Mouse (Mus musculus) hindbrain, embryonic 15.5 days (tissue): ENCODE measurements around the gene Sema3c. TPM values are rescaled to one million over a fixed set of nuclear protein-coding genes. Genes with fewer than 3 reads are reported as not detected.

Experiments
- ATAC-seq: fragments of 200-750 bp; cut with Nextera tagmentation; 2 replicates; pipeline ENCODE4 v1.8.0; 2017; ENCODE audit warnings: low read depth, moderate number of reproducible peaks, moderate TSS enrichment; ENCODE audit not compliant: low FRiP score
- H3K27ac ChIP-seq: fragments of 300-500 bp; sonication (generic); replicated peaks from 2 replicates; pipeline ENCODE4 v1.5.1; 2015; ENCODE audit warnings: mild to moderate bottlenecking, inconsistent platforms
- H3K27me3 ChIP-seq: fragments of 300-500 bp; sonication (generic); 2 replicates; pipeline ENCODE4 v1.6.1; 2015; ENCODE audit warnings: control low read depth, inconsistent platforms
- H3K36me3 ChIP-seq: fragments of 300-500 bp; sonication (generic); 2 replicates; pipeline ENCODE4 v1.6.1; 2015; ENCODE audit warnings: control low read depth, inconsistent platforms
- H3K4me1 ChIP-seq: fragments of 300-500 bp; sonication (generic); replicated peaks from 2 replicates; pipeline ENCODE4 v1.6.1; 2015; ENCODE audit warnings: control low read depth, inconsistent platforms
- H3K4me2 ChIP-seq: fragments of 300-500 bp; sonication (generic); 2 replicates; pipeline ENCODE4 v1.6.1; 2015; ENCODE audit warnings: moderate library complexity, mild to moderate bottlenecking, inconsistent platforms
- H3K4me3 ChIP-seq: fragments of 300-500 bp; sonication (generic); 2 replicates; pipeline ENCODE4 v1.5.1; 2015; ENCODE audit warnings: mild to moderate bottlenecking, inconsistent platforms
- H3K9ac ChIP-seq: fragments of 300-500 bp; sonication (generic); 2 replicates; pipeline ENCODE4 v1.6.1; 2015; ENCODE audit warnings: inconsistent platforms
- H3K9me3 ChIP-seq: fragments of 300-500 bp; sonication (generic); 2 replicates; pipeline ENCODE4 v1.6.1; 2016; ENCODE audit warnings: control low read depth, inconsistent platforms
- WGBS: fragments of 180-500 bp; shearing (Covaris S2); methylation state at CpG from one replicate; pipeline ENCODE4 v1.1.7; 2015; 5-methylcytosine and 5-hydroxymethylcytosine counted together
- polyA plus RNA-seq: library from polyadenylated mRNA; unstranded; fragments of >200 nt; fragmentation: Nextera tagmentation; extraction: Ambion mirVana; gene quantifications from 2 replicates; pipeline ENCODE4 v1.2.1, GENCODE M21; 2015

Gene Sema3c
- polyA plus RNA-seq, 1 experiment from 2014 or later = 14.1 TPM

DNA sequence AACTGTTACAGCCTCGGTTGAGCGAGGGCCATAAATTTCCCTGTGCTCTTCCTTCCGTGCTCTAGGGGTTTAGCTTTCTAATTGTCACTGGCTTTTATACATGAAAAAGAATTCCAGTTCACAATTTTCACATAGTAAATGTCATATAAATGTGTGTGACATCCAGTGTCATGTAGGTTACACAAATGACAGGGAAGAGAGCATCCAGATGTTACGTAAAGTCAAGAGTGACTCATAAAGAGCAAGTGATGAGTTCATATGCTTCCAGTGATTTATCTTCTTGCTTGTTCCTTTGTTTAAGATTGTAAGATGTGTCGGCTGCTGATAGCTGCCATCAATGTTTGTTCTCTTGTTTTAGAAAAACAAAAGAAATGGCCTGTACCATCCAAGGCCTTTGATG lies 154.0 kb downstream of the Sema3c start:
- Histone ChIP-seq H3K27me3 (no peaks in the 10 kb centered on the region), H3K9ac (no peak overlapping the region), H3K4me3 (no peak overlapping the region), H3K36me3 (no peaks in the 10 kb centered on the region), H3K4me1 (peaks cover 4% of the 10 kb centered on the region; the same call in 1 of the 2 replicates), H3K27ac (no peak overlapping the region), H3K4me2 (no peak overlapping the region), H3K9me3 (no peaks in the 10 kb centered on the region)
- 65% methylated on average over 5 of the region's 5 CpGs for WGBS
- ATAC-seq = no peak

DNA sequence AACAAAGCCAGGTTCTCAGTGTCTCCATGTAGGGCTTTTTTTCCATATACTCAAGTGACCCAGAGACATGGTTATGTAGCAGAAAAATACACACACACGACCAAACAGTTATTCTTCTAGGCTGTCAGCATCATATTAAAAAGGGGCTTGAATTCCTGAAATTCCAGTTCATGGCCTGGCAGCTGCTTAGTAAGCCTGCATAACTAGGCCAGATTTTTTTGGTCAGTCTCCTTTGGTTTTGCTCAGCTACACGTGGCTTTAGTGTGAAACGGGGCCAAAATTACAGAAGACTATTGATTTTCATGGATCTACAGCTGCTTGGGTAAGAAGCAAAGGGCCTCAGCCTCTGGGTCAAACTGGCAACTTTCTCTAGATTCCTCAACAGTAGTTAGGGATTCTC lies 165.7 kb downstream of the Sema3c start:
- H3K27ac ChIP-seq = no peak overlapping the region
- no peak for ATAC-seq
- 57% methylated on average over 3 of the region's 3 CpGs for WGBS
- no peak overlapping the region for H3K4me3 ChIP-seq
- H3K4me1 ChIP-seq = no peaks in the 10 kb centered on the region
- no peaks in the 10 kb centered on the region for H3K27me3 ChIP-seq
- H3K4me2 ChIP-seq = no peak overlapping the region
- no peaks in the 10 kb centered on the region for H3K36me3 ChIP-seq
- H3K9me3 ChIP-seq = no peaks in the 10 kb centered on the region
- no peak overlapping the region for H3K9ac ChIP-seq

DNA sequence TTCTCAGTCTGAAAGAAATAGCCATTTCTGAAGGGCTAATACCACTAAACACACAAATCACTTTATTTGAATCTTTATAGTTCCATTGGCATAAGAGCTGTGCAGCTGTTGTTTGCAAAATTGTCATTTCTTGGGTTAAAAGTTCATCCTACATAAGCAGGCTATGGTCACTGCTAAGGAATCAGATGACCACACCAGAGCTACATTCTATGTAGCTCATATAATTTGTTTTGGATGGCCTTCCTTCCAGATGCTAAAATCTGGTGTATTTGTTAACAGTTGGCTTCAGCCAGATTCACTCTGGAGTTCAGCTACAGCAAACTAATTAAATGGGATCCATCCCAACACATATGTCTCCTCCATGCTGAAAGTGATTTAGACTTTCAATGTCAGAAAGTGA lies 172.4 kb downstream of the Sema3c start:
- no peak overlapping the region for H3K27ac ChIP-seq
- no peak overlapping the region for H3K4me2 ChIP-seq
- no peak overlapping the region for H3K4me3 ChIP-seq
- H3K9ac ChIP-seq = no peak overlapping the region
- no peaks in the 10 kb centered on the region for H3K36me3 ChIP-seq
- H3K4me1 ChIP-seq = no peaks in the 10 kb centered on the region
- no peak for ATAC-seq
- H3K27me3 ChIP-seq = no peaks in the 10 kb centered on the region
- H3K9me3 ChIP-seq = no peaks in the 10 kb centered on the region

DNA sequence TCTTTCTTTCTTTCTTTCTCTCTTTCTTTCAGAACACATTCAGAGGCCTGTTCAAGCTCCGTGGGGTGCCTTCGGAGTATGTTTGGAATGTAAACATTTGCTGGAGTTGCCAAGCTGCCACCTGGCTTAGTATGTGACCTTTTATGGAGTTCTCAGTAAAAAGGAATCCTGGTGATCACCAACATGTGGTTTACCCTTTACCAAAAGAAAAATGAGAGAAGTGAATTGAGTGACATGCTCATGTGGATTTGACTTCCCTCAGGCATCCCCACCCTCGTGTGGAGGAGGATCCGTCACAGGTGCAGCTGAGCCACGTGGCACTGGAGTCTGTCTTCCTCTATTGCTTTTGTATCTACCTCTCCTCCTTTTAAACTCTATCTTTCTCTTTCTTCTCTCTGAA lies 173.1 kb downstream of the Sema3c start:
- no peak overlapping the region for H3K9ac ChIP-seq
- no peaks in the 10 kb centered on the region for H3K9me3 ChIP-seq
- no peaks in the 10 kb centered on the region for H3K36me3 ChIP-seq
- no peak overlapping the region for H3K27ac ChIP-seq
- no peaks in the 10 kb centered on the region for H3K27me3 ChIP-seq
- no peaks in the 10 kb centered on the region for H3K4me1 ChIP-seq
- H3K4me2 ChIP-seq = no peak overlapping the region
- 36% methylated on average over 5 of the region's 5 CpGs for WGBS
- H3K4me3 ChIP-seq = no peak overlapping the region
- no peak for ATAC-seq

DNA sequence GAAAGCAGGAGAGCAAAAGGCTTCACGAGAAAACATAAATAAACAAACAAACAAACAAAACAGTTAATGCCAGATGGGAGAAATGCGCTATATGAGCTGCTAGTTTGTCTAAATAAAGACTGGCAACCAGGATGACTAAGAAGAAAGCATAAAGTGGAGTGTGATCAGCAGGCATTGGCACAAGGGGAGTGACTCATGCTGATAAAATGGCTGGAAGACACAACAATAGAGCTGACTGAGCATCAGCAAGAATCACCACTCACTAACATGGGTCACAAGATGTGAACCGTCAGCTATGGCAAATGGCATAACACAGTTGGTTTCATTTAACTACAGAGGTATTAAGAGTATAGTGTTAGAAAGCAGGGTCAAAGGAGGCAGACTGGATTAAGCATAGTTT lies 174.2 kb downstream of the Sema3c start:
- WGBS = 76% methylated on average over 3 of the region's 3 CpGs
- H3K9me3 ChIP-seq = no peaks in the 10 kb centered on the region
- H3K27ac ChIP-seq = no peak overlapping the region
- H3K4me3 ChIP-seq = no peak overlapping the region
- H3K4me2 ChIP-seq = no peak overlapping the region
- no peak for ATAC-seq
- no peaks in the 10 kb centered on the region for H3K4me1 ChIP-seq
- H3K27me3 ChIP-seq = no peaks in the 10 kb centered on the region
- H3K36me3 ChIP-seq = no peaks in the 10 kb centered on the region
- no peak overlapping the region for H3K9ac ChIP-seq

DNA sequence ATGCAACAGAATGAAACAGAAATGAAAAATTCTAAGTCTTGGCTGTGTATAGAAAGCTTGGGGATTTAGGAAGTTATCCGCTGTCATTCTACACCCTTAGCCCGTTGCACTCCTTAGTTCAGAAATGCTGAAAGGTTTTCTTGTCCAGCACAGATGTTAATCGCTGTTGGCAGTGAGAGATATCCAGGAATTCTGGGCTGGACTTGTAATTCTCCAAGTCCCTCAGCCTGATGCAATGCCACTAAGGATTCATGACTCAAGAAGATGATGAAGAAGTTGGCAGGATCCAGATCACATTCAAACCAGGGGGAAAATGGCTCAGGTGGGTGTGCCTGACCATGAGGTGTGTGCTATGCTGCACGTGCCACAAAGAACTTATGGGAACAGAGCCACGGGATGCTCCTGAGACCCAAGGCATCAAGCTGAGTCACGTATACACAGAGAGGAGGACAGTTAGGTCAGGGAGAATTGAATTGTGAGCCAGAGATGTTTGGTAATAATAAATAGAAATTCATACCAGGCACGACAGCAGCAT lies 179.5 kb downstream of the Sema3c start:
- Histone ChIP-seq H3K4me3 (no peak overlapping the region), H3K4me2 (no peak overlapping the region), H3K27ac (no peak overlapping the region), H3K36me3 (no peaks in the 10 kb centered on the region), H3K9ac (no peak overlapping the region), H3K4me1 (no peaks in the 10 kb centered on the region), H3K27me3 (no peaks in the 10 kb centered on the region), H3K9me3 (no peaks in the 10 kb centered on the region)
- WGBS = 88% methylated on average over 7 of the region's 7 CpGs
- no peak for ATAC-seq

DNA sequence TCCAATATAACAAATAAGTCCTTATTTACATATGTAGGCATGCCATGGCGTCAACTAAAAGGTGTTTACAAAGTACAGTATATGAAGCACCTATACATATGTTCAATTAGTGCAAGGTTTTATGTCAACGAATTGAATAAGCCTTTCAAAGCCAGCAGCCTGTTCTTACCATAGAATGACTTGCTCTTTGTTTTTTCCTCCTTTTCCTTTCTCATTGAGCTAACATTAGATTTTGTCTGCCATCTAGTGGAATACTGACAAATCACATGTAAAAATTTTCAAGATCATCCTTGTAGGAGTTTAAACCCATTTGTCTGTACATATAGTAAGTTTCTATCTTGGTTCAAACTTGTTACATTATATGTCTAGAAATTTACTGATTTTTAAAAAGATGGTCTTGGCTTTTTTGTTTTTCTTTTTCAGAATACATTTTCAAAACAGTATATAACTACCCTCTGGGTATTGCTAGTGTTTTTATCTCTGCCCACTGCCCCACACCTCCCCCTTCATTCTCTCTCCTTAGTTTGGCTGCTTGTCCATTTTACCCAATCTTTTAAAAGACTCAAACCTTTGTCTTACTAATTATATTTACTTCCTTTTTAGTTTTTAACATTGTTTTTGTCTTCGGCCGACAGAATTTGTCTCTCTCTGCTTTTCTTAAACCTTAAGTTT lies 192.1 kb downstream of the Sema3c start:
- Histone ChIP-seq H3K36me3 (no peaks in the 10 kb centered on the region), H3K4me1 (no peaks in the 10 kb centered on the region), H3K27ac (no peak overlapping the region), H3K27me3 (no peaks in the 10 kb centered on the region), H3K9me3 (no peaks in the 10 kb centered on the region), H3K4me3 (no peak overlapping the region), H3K4me2 (no peak overlapping the region), H3K9ac (no peak overlapping the region)
- WGBS = 60% methylated on average over 4 of the region's 4 CpGs
- ATAC-seq = peak; percentile 69

DNA sequence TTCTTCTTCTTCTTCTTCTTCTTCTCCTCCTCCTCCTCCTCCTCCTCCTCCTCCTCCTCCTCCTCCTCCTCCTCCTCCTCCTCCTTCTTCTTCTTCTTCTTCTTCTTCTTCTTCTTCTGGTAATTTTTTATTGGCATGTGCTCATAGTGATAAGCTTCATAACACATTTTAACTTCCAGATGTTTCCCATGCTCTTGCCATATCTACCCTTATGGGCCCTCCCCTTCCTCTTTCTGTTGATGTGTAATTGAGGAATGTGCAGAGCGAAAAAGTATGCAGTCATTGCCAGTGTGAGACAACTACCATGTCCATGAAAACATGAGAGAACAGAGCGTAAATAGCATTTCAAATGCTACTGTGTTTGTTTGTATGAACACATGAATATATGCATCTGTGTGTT lies 196.2 kb downstream of the Sema3c start:
- H3K27ac ChIP-seq = no peak overlapping the region

DNA sequence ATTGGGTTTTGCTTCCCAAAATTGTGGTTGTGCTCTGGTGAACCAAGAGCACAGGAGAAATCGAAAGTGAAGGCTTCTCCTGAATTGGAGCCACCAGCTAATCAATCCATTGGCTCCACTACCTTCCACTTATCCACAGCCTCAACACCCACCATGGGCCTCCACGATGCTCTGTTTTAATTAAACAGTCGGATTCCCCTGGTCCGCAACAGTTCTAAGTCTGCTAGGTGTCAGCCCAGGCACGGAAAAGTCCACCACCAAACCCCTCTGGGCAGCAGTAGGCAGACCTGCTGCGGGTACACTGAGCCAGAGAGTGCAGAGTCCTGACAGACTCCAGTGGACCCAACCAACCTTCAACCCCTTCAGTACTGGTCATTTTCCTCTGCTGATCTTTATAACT lies 202.5 kb downstream of the Sema3c start:
- 91% methylated on average over 6 of the region's 6 CpGs for whole genome bisulfite sequencing
- no peaks in the 10 kb centered on the region for H3K36me3 ChIP-seq
- H3K9me3 ChIP-seq = no peaks in the 10 kb centered on the region
- no peak overlapping the region for H3K27ac ChIP-seq
- H3K4me2 ChIP-seq = no peak overlapping the region
- H3K4me1 ChIP-seq = no peaks in the 10 kb centered on the region
- no peaks in the 10 kb centered on the region for H3K27me3 ChIP-seq
- no peak overlapping the region for H3K9ac ChIP-seq
- no peak overlapping the region for H3K4me3 ChIP-seq
- no peak for ATAC-seq

More for the DNA sequence above, 196.2 kb downstream of the Sema3c start:
- ATAC-seq = no peak
- WGBS = 91% methylated on average over 2 of the region's 2 CpGs
- Histone ChIP-seq H3K4me2 (no peak overlapping the region), H3K9me3 (no peaks in the 10 kb centered on the region), H3K27me3 (no peaks in the 10 kb centered on the region), H3K4me3 (no peak overlapping the region), H3K36me3 (no peaks in the 10 kb centered on the region), H3K9ac (no peak overlapping the region), H3K4me1 (no peaks in the 10 kb centered on the region)

Other genes with a start within 250 kb of the Sema3c start
- not detected in 2 replicates for gene Speer4f2, start 201.1 kb upstream of the Sema3c start, polyA plus RNA-seq
- not detected in 2 replicates for gene Speer4f1, start 98.2 kb upstream of the Sema3c start, polyA plus RNA-seq